Mouse (Mus musculus) layer of hippocampus, adult 2 months (tissue): ENCODE measurements around the gene Myo18b. TPM values are rescaled to one million over a fixed set of nuclear protein-coding genes. Genes with fewer than 3 reads are reported as not detected.

ENCODE experiments used
- DNase-seq, 2 experiments: peaks; one replicate each; pipeline ENCODE4 v3.0.0; 2022; ENCODE audit warnings: low spot score in 2 of 2
- H3K27ac ChIP-seq: fragments of 200-600 bp; 2 replicates; pipeline ENCODE4 v1.8.1; 2022
- H3K4me3 ChIP-seq: fragments of 200-600 bp; 2 replicates; pipeline ENCODE4 v1.8.1; 2022; ENCODE audit warnings: mild to moderate bottlenecking
- CTCF ChIP-seq: fragments of 200-600 bp; conservative IDR thresholded peaks from 2 replicates; pipeline ENCODE4 v1.8.1; 2022; ENCODE audit warnings: antibody characterized with exemption, mild to moderate bottlenecking, moderate library complexity
- total RNA-seq, 2 experiments: library from RNA; stranded (reverse); gene quantifications; 2 replicates each; pipeline ENCODE4 v1.2.3; 2021

Myo18b gene
- total RNA-seq, 2 experiments from 2014 or later, result 1.4 to 1.6 TPM

GRCm38 (mm10) chr5:112695254-112695711 is 200.9 kb downstream of the Myo18b start:
- peak in 1 of 2 experiments; percentile 33 for DNase-seq
- no peak for TF ChIP-seq CTCF
- no peak overlapping the region for H3K4me3 ChIP-seq
- H3K27ac ChIP-seq, result peak overlapping the region; percentile 83

DNA sequence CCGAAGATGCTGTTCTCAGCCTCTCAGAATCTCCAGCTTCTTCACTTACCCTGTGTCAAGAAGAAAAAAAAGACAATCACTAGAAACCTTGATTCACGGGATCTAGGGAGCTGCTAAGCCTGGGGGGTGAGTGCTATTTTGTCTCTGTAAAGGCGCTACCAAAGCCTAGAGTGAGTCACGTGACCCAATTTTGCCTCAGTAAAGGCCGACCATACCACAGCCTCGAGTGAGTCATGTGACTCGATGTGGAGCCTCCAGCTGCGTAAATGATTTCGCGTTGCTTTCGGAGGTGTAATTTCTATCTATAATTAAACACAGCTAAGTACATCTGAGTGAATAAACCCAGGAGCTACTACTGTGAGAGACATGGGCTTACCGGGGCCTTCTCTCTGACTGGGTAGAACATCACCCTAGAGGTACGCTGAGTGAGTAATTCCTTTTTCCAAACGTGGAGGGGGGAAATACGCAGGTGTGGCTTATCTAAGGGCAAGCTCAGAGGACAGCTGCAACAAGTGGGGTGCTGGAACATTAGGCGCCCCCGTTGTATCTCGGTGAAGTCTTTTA is 202.8 kb downstream of the Myo18b start:
- Histone ChIP-seq H3K4me3 (no peak overlapping the region), H3K27ac (no peak overlapping the region)
- no peak for TF ChIP-seq CTCF
- DNase-seq, result no peak

- Histone ChIP-seq H3K4me3 (no peak overlapping the region), H3K27ac (no peak overlapping the region)
- DNase-seq, result no peak
- no peak for TF ChIP-seq CTCF
These were observed 208.9 kb downstream of the Myo18b start for GRCm38 (mm10) chr5:112687100-112687818.

DNA sequence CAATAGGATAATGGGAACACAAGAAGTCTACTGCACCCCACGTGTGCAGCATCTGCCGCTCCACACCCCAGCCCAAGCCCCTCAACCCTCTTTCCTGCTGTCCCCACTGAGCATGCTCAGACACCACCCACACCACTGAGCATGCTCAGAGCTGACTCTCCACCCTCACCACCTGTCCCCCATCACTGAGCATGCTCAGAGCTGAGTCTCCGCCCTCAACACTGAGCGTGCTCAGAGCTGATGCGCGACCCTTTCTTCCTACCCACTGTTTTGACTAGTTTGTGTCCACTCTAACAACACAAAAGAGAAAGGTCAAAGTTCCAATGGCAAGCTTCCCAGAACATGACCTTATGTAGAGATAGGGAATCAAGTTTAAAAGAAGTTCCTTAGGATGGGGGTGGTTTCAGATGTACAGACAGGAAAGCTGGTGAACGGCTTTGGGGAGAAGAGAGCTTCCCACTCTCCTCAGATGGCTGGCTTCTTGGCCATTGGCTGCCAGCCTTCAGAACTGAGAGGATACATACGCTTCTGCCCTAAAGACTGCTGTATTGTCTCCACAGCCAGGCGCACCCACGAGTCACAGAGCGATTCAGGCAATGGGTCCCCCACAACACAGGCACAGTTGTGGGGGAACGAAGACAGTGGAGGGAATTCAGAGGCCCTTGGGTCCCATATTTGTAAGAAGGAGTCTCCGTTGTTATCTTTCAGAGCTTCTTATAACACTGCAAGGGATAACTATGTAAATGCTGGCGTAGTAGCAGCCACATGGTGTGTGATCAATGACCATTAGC is 209.7 kb downstream of the Myo18b start:
- DNase-seq, result no peak
- no peak for TF ChIP-seq CTCF
- Histone ChIP-seq H3K27ac (no peak overlapping the region), H3K4me3 (no peak overlapping the region)

DNA sequence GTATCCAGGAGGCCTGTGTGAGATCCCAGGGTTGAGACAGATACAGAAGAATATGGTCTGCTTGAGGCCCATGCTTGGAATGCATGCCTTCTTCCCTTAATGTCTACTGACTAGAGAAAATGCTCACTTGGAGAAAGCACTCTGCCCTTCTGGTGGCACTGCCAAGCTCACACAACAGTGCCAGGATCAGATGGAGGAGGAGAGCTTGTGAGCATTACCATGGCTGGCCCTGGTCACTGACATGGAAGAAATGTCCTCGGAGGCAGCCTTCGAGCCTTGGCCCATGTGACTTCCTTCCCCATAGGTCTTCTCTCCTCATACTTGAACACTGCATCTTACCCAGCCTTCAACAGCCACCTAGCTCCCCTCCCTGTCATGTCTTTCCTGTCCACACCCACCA is 216.9 kb downstream of the Myo18b start:
- no peak for DNase-seq
- no peak for TF ChIP-seq CTCF
- no peak overlapping the region for H3K27ac ChIP-seq
- no peak overlapping the region for H3K4me3 ChIP-seq

DNA sequence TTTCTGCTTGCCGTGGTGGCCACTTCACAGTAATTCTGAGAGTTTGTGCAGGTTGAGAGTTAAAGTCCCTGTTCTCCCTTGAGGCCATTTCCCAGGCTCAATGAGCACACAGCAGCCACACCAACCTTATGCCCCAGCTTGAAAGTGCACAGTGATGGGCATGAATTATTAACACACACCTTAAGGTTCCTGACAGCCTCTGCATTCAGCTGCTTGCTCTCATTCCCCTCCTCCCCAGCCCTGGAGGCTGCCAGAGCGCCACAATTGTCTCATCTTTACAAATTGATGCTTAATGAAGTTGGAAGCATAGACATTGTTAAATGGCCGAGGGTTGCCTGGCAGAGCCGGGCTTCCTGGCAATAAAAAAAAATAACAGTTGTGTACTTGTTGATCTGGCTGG is 218.0 kb downstream of the Myo18b start:
- Histone ChIP-seq H3K4me3 (no peak overlapping the region), H3K27ac (no peak overlapping the region)
- no peak for TF ChIP-seq CTCF
- DNase-seq, result no peak

- no peak overlapping the region for H3K4me3 ChIP-seq
- H3K27ac ChIP-seq, result no peak overlapping the region
- DNase-seq, result no peak
- no peak for TF ChIP-seq CTCF
These were observed 221.4 kb downstream of the Myo18b start for GRCm38 (mm10) chr5:112674806-112675205.

DNA sequence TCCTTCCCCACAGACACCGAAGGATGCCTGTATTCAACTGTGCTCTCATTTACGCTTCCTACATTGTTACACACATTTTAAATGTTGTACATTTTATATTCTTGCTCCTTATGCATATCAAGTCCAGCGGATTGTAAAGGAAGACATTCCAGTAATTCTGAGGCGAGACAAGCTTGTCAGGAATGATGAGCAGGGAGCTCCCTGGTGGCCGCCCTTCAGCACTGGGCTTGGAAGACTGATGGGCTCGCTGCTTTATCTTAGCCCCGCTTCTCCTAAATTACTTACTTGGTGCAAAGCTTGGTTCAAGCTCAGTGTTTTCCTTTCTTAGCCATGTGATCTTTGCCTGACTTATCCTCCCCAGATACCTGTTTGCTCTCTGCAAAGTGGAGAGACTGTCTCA is 223.7 kb downstream of the Myo18b start:
- peak; percentile 57 for TF ChIP-seq CTCF
- no peak overlapping the region for H3K4me3 ChIP-seq
- DNase-seq, result no peak
- no peak overlapping the region for H3K27ac ChIP-seq

DNA sequence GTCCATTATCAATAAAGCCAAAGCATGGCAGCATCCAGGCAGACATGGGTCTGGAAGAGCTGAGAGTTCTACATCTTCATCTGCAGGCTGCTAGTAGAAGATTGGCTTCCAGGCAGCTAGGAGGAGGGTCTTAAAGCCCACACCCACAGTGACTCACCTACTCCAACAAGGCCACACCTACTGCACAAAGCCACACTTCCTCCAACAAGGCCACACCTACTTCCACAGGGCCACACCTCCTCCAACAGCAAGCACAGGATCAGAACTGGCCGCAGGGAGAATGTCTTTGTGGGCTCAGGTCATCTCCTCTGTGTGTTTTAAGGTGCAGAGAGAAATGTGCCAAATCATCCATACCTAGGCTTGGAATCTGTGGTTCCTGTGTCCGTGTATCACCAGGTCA is 224.2 kb downstream of the Myo18b start:
- no peak for TF ChIP-seq CTCF
- Histone ChIP-seq H3K27ac (no peak overlapping the region), H3K4me3 (no peak overlapping the region)
- DNase-seq, result no peak

DNA sequence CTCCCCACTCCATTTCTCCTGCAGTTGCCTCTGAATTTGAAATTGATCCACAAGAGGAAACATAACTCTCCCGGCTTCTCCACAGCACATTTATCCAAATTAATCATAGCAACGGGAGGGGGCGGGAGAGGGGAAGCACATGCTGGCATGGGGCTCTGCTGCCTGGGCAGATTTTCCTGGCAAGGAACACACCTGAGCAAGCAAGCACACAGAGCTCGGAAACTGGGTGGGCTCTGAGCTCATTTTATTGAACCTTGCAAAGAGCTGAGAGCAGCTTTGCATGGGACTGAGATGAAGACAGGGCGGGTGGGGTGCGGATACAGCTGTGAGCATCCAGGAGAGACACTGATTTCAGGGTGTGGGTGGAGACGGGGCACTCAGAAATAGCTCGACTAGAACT is 229.0 kb downstream of the Myo18b start:
- Histone ChIP-seq H3K27ac (peak overlapping the region; percentile 88), H3K4me3 (no peak overlapping the region)
- peak; percentile 54 to 64 for DNase-seq
- no peak for TF ChIP-seq CTCF

GRCm38 (mm10) chr5:112665661-112666060 is 230.5 kb downstream of the Myo18b start:
- Histone ChIP-seq H3K27ac (peak overlapping the region; percentile 88), H3K4me3 (no peak overlapping the region)
- DNase-seq, result peak; percentile 41 to 53
- TF ChIP-seq CTCF, result no peak

DNA sequence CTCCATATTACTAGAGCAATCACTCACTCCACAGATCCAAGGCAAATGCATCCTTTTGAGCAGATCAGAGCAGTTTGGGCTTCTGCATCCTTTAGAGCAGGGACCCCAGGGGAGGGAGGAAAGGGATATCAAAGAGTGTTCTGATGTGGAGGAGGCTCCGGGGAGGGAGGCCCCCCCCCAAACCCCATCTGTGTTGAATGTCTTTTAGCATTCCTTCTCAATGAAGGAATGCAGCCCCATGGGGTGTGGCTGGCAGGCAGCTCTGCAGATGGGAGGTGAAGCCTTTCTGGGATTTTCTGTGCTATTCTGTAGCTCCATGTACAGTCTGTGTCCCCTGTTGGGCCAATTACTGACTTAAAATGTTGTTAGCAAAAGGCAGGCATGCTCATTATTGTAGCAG is 232.5 kb downstream of the Myo18b start:
- DNase-seq, result no peak
- TF ChIP-seq CTCF, result no peak
- Histone ChIP-seq H3K27ac (peak overlapping the region; percentile 72), H3K4me3 (no peak overlapping the region)

GRCm38 (mm10) chr5:112660924-112661431 is 235.2 kb downstream of the Myo18b start:
- Histone ChIP-seq H3K27ac (no peak overlapping the region), H3K4me3 (no peak overlapping the region)
- peak in 1 of 2 experiments; percentile 21 for DNase-seq
- TF ChIP-seq CTCF, result peak; percentile 52
